Mouse (Mus musculus) lung, embryonic 16.5 days (tissue): ENCODE results near the gene Ranbp17. TPM values are rescaled to one million over a fixed set of nuclear protein-coding genes. Genes with fewer than 3 reads are reported as not detected.

Source experiments
- ATAC-seq: fragments of 200-750 bp; cut with Nextera tagmentation; 2 replicates; pipeline ENCODE4 v1.8.0; 2017; ENCODE audit warnings: low read depth, mild to moderate bottlenecking, moderate library complexity
- H3K27ac ChIP-seq: fragments of 300-500 bp; sonication (generic); 2 replicates; pipeline ENCODE4 v1.5.1; 2014; ENCODE audit warnings: mild to moderate bottlenecking, control low read depth, low read length
- H3K27me3 ChIP-seq: fragments of 300-500 bp; sonication (generic); 2 replicates; pipeline ENCODE4 v1.6.1; 2014; ENCODE audit warnings: low read depth, low read length, mixed read lengths; ENCODE audit not compliant: control insufficient read depth, insufficient read depth
- H3K36me3 ChIP-seq: fragments of 300-500 bp; sonication (generic); 2 replicates; pipeline ENCODE4 v1.6.1; 2014; ENCODE audit warnings: low read length; ENCODE audit not compliant: control insufficient read depth, insufficient read depth
- H3K4me1 ChIP-seq: fragments of 300-500 bp; sonication (generic); replicated peaks from 2 replicates; pipeline ENCODE4 v1.6.1; 2014; ENCODE audit warnings: low read length, mixed read lengths; ENCODE audit not compliant: control insufficient read depth, insufficient read depth
- H3K4me2 ChIP-seq: fragments of 300-500 bp; sonication (generic); 2 replicates; pipeline ENCODE4 v1.6.1; 2014; ENCODE audit warnings: low read depth, low read length, control low read depth
- H3K4me3 ChIP-seq: fragments of 300-500 bp; sonication (generic); 2 replicates; pipeline ENCODE4 v1.5.1; 2014; ENCODE audit warnings: mild to moderate bottlenecking, low read length, control low read depth
- H3K9ac ChIP-seq: fragments of 300-500 bp; sonication (generic); 2 replicates; pipeline ENCODE4 v1.6.1; 2014; ENCODE audit warnings: low read length, control low read depth
- H3K9me3 ChIP-seq: fragments of 300-500 bp; sonication (generic); 2 replicates; pipeline ENCODE4 v1.6.1; 2016; ENCODE audit warnings: low read length; ENCODE audit not compliant: control insufficient read depth
- WGBS: fragments of 180-500 bp; shearing (Covaris S2); extraction: QIAGEN DNeasy Blood & Tissue Kit; methylation state at CpG from one replicate; pipeline ENCODE4 v1.1.7; 2014; 5-methylcytosine and 5-hydroxymethylcytosine counted together
- polyA plus RNA-seq: library from polyadenylated mRNA; unstranded; fragments of >200 nt; fragmentation: Nextera tagmentation; extraction: Ambion mirVana; gene quantifications from 2 replicates; pipeline ENCODE4 v1.2.1, GENCODE M21; 2015

The Ranbp17 gene
- polyA plus RNA-seq, 1 experiment from 2014 or later = 4.0 TPM

DNA sequence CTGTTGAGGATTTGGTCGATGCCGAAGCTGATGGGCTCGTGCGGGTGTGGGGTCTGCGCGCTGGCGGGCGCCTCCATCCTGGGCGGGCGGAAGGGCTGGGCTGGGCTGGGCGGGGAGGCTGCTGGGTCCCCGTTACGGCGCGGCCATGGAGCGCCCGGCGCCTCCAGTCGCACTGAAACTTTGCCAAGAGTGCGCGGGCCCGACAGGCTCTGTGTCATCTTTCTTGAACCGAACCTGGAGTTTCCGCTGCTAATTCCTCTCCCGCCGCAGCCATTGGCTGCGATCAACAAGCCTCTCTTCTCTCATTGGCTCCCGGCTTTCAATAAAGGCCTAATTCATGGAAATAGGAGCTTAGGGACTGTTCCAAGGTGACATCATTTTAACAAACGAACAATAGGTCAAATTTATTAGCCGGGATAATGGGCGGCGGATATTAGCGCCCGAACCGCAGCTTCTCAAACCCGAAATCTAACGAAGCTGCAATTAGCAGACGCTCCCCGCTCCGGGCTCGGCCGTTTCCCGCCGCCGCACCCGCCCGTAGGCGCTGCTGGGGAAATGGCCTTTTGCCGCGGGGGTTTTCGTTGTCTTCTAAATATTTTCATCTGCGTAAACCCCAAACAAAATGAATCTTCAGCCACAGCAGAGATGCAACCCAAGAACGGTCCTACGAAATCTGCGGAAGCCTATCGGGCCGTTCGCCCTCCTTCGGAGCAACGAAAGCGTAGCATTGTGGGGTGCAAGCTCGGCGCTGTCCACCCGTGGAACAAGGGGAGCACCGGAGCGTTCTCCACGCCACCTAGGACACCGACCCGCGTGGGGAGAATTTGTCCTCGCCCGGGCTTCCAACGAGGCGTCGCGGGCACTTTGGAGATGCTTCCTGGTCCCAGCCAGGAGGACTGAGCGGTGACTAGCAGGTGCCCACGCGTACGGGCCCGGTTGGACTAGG, 309.9 kb downstream of the Ranbp17 start, which contains the start of gene Tlx3:
TSS of gene Tlx3 (minus strand) at position 207 of the 946 bp plus-strand sequence.
- Histone ChIP-seq H3K4me3 (peak within 1 kb of the TSS; percentile 34), H3K27ac (no peak within 1 kb of the TSS), H3K4me1 (peaks cover 24% of the 10 kb centered on the region), H3K27me3 (peaks cover 80% of the 10 kb centered on the region), H3K4me2 (peak within 1 kb of the TSS; percentile 43), H3K36me3 (no peaks in the 10 kb centered on the region), H3K9ac (no peak within 1 kb of the TSS), H3K9me3 (no peaks in the 10 kb centered on the region)
- peak; percentile 30; the same call in 1 of the 2 replicates for ATAC-seq
- WGBS = 1% methylated on average over 81 of the region's 81 CpGs

- Histone ChIP-seq H3K4me1 (peaks cover 24% of the 10 kb centered on the region), H3K9me3 (no peaks in the 10 kb centered on the region), H3K27ac (no peak overlapping the region), H3K36me3 (no peaks in the 10 kb centered on the region), H3K27me3 (peaks cover 87% of the 10 kb centered on the region), H3K9ac (no peak overlapping the region), H3K4me3 (peak overlapping the region; percentile 34), H3K4me2 (peak overlapping the region; percentile 43)
- ATAC-seq = no peak
- WGBS = 2% methylated on average over 33 of the region's 47 CpGs
Measured at GRCm38 (mm10) chr11:33202972-33203371, 310.6 kb downstream of the Ranbp17 start.

- 2% methylated on average over 37 of the region's 37 CpGs for WGBS
- Histone ChIP-seq H3K36me3 (no peaks in the 10 kb centered on the region), H3K4me1 (peaks cover 24% of the 10 kb centered on the region), H3K9ac (no peak overlapping the region), H3K9me3 (peaks cover 2% of the 10 kb centered on the region; the same call in 1 of the 2 replicates), H3K4me2 (no peak overlapping the region), H3K27ac (no peak overlapping the region), H3K27me3 (peaks cover 92% of the 10 kb centered on the region), H3K4me3 (no peak overlapping the region)
- ATAC-seq = no peak
Measured at GRCm38 (mm10) chr11:33202296-33202695, 311.2 kb downstream of the Ranbp17 start.

- peaks cover 5% of the 10 kb centered on the region; the same call in 1 of the 2 replicates for H3K9me3 ChIP-seq
- no peak overlapping the region for H3K27ac ChIP-seq
- H3K36me3 ChIP-seq = no peaks in the 10 kb centered on the region
- H3K4me2 ChIP-seq = peak overlapping the region; percentile 44
- H3K9ac ChIP-seq = no peak overlapping the region
- peaks cover 93% of the 10 kb centered on the region for H3K27me3 ChIP-seq
- H3K4me1 ChIP-seq = peaks cover 24% of the 10 kb centered on the region
- no peak for ATAC-seq
- WGBS = 2% methylated on average over 19 of the region's 19 CpGs
- peak overlapping the region; percentile 37 for H3K4me3 ChIP-seq
Measured at GRCm38 (mm10) chr11:33201626-33202010, 311.9 kb downstream of the Ranbp17 start.

- no peaks in the 10 kb centered on the region for H3K36me3 ChIP-seq
- H3K9me3 ChIP-seq = peaks cover 5% of the 10 kb centered on the region; the same call in 1 of the 2 replicates
- no peak overlapping the region for H3K9ac ChIP-seq
- peak; percentile 72 for ATAC-seq
- no peak overlapping the region for H3K27ac ChIP-seq
- H3K4me2 ChIP-seq = peak overlapping the region; percentile 44
- under 1% methylated on average over 65 of the region's 76 CpGs for WGBS
- H3K4me1 ChIP-seq = peaks cover 24% of the 10 kb centered on the region
- peaks cover 93% of the 10 kb centered on the region for H3K27me3 ChIP-seq
- H3K4me3 ChIP-seq = peak overlapping the region; percentile 37
Measured at GRCm38 (mm10) chr11:33200764-33201625, 312.6 kb downstream of the Ranbp17 start.

DNA sequence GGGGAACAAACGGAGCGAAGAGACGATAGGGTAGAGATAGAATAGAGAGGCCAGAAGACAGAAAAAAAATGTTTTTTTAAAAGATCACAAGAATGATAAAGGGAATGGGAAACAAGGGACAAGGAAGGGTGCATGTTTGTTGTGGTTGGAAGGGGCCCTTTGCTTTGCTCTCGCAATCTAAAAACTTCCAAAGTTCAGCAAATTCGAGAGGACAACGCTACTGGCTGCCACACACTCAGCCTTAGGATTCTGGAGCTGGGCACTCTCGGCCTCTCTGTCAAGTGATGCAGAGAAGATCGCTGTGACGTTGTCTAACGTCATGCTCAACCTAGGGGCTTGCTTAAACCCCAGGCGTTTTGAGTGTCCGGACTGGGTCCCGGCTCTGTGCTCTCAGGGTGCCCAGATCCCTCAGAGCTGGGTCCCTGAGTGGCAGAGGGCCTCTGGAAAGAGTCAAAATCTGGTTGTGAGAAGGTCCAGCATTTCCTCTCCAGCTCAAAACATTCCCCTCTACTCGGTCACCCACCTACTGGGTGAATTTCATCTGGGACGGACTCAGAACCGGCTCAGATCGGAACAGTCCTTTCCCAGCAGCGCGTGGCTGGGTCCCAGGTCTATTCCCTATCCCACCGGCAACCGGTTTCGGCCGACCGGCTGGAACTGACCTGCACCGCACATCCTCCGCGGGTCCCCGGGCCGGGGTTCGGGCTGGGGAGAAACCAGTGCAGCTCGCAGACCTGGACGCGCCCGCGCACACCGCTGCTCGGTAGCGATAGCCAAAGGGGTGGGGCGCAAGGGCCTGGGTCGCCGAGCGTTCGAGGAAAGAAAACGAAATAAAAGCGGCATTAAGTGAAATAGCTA, 313.4 kb downstream of the Ranbp17 start:
- H3K27me3 ChIP-seq = peaks cover 93% of the 10 kb centered on the region
- H3K9me3 ChIP-seq = peaks cover 5% of the 10 kb centered on the region; the same call in 1 of the 2 replicates
- ATAC-seq = no peak
- under 1% methylated on average over 45 of the region's 45 CpGs for WGBS
- H3K4me1 ChIP-seq = peaks cover 24% of the 10 kb centered on the region
- H3K27ac ChIP-seq = no peak overlapping the region
- no peaks in the 10 kb centered on the region for H3K36me3 ChIP-seq
- H3K4me3 ChIP-seq = peak overlapping the region; percentile 37
- H3K9ac ChIP-seq = no peak overlapping the region
- H3K4me2 ChIP-seq = peak overlapping the region; percentile 44

- Histone ChIP-seq H3K27ac (no peak overlapping the region), H3K4me3 (no peak overlapping the region), H3K4me2 (no peak overlapping the region), H3K9ac (no peak overlapping the region), H3K36me3 (no peaks in the 10 kb centered on the region), H3K27me3 (peaks cover 89% of the 10 kb centered on the region), H3K9me3 (peaks cover 5% of the 10 kb centered on the region; the same call in 1 of the 2 replicates), H3K4me1 (peaks cover 24% of the 10 kb centered on the region)
- 3% methylated on average over 15 of the region's 15 CpGs for WGBS
- ATAC-seq = no peak
Measured at GRCm38 (mm10) chr11:33199117-33199514, 314.4 kb downstream of the Ranbp17 start.

- H3K27me3 ChIP-seq = peaks cover 89% of the 10 kb centered on the region
- no peak for ATAC-seq
- no peaks in the 10 kb centered on the region for H3K36me3 ChIP-seq
- peaks cover 5% of the 10 kb centered on the region; the same call in 1 of the 2 replicates for H3K9me3 ChIP-seq
- H3K4me2 ChIP-seq = no peak overlapping the region
- WGBS = 18% methylated on average over 22 of the region's 22 CpGs
- no peak overlapping the region for H3K4me3 ChIP-seq
- H3K9ac ChIP-seq = no peak overlapping the region
- peaks cover 21% of the 10 kb centered on the region for H3K4me1 ChIP-seq
- no peak overlapping the region for H3K27ac ChIP-seq
Measured at GRCm38 (mm10) chr11:33198351-33199116, 315.0 kb downstream of the Ranbp17 start.
